Mouse (Mus musculus): ENCODE data around the gene Sim2.

DNA sequence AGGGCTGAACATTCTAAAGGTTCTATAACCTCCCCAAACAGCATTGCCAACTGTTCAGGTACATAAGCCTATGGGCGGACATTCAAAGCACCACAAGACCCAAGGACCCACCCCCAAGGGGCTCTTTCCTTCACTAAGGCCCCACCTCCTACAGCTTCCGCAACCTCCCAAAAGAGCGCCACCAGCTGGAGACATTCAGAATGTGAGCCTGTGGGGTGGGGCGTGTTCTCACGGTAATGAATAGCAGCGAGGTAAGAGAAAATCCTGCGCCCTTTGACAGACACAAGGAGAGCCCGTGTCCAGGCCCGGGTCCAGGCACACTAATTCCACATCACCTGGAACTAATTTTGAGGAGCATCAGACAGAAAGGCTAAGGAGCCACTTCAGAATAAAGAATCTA is 20.5 kb upstream of the Sim2 start:
- no peak for TF ChIP-seq CTCF (IDR thresholded peaks at IDR 0.05; ENCODE audit: low read depth)
- no peak for TF ChIP-seq EP300 (IDR thresholded peaks at IDR 0.05; ENCODE audit: low read depth)

Data from liver, postnatal 0 days (tissue).